Mouse (Mus musculus) adrenal gland, postnatal 10 days (tissue): Measurements from ENCODE around the gene March7. TPM values are rescaled to one million over a fixed set of nuclear protein-coding genes. Genes with fewer than 3 reads are reported as not detected.
A peak's percentile ranks its signal among the peaks of the same experiment; 100 is the strongest.

Experiments used
- DNase-seq: peaks from one replicate; pipeline ENCODE4 v3.0.0; 2021; ENCODE audit warnings: mixed read lengths
- long read RNA-seq, 2 experiments: library from polyadenylated mRNA; stranded (forward); transcript quantifications; one replicate each; pipeline ENCODE4 v2.0.0; 2021
- total RNA-seq, 2 experiments: library from RNA; stranded (reverse); gene quantifications; 2 replicates each; pipeline ENCODE4 v1.2.3; 2021

The March7 gene
- 10 to 100 TPM; 47.8 to 56.7 TPM for total RNA-seq
- long read RNA-seq, experiment 1, transcript March7-203 (10 exons, 3,594 nt) = major isoform, 70 of 95 reads
- long read RNA-seq, experiment 1, partial matches to known transcripts = 5 of 95 reads
- long read RNA-seq, experiment 1, other reads (novel, unspliced or antisense) = 16 of 95 reads
- long read RNA-seq, experiment 2, transcript March7-203 (10 exons, 3,594 nt) = major isoform, 22 of 33 reads
- long read RNA-seq, experiment 2, partial matches to known transcripts = 3 of 33 reads
- long read RNA-seq, experiment 2, other reads (novel, unspliced or antisense) = 6 of 33 reads

GRCm38 (mm10) chr2:60209703-60210651 is at the start of gene March7, which contains the start of gene Baz2b:
Gene March7 (plus strand): TSS chr2:60209887.
Gene Baz2b (minus strand): TSS chr2:60209839.
- DNase-seq = peak; percentile 94

- DNase-seq = no peak
Measured at GRCm38 (mm10) chr2:60163744-60164143, 45.9 kb upstream of the March7 start.

- DNase-seq = no peak
Measured at GRCm38 (mm10) chr2:60165679-60166078, 44.0 kb upstream of the March7 start.

GRCm38 (mm10) chr2:60166878-60167277 is 42.8 kb upstream of the March7 start:
- no peak for DNase-seq

- peak; percentile 21 for DNase-seq
Measured at GRCm38 (mm10) chr2:60171786-60172530, 37.7 kb upstream of the March7 start.

- no peak for DNase-seq
Measured at GRCm38 (mm10) chr2:60172531-60172914, 37.2 kb upstream of the March7 start.

GRCm38 (mm10) chr2:60173190-60173589 is 36.5 kb upstream of the March7 start:
- no peak for DNase-seq

GRCm38 (mm10) chr2:60173595-60173994 is 36.1 kb upstream of the March7 start:
- DNase-seq = no peak

- no peak for DNase-seq
Measured at GRCm38 (mm10) chr2:60175078-60175477, 34.6 kb upstream of the March7 start.

- DNase-seq = no peak
Measured at GRCm38 (mm10) chr2:60176087-60176486, 33.6 kb upstream of the March7 start.

- no peak for DNase-seq
Measured at GRCm38 (mm10) chr2:60177490-60177889, 32.2 kb upstream of the March7 start.

- DNase-seq = no peak
Measured at GRCm38 (mm10) chr2:60181696-60182095, 28.0 kb upstream of the March7 start.

GRCm38 (mm10) chr2:60196841-60197240 is 12.8 kb upstream of the March7 start:
- DNase-seq = no peak

GRCm38 (mm10) chr2:60200051-60200562 is 9.6 kb upstream of the March7 start:
- DNase-seq = no peak

GRCm38 (mm10) chr2:60200667-60201066 is 9.0 kb upstream of the March7 start:
- peak; percentile 79 for DNase-seq

GRCm38 (mm10) chr2:60202900-60203530 is 6.7 kb upstream of the March7 start:
- no peak for DNase-seq

- DNase-seq = no peak
Measured at GRCm38 (mm10) chr2:60203733-60204132, 6.0 kb upstream of the March7 start.

- no peak for DNase-seq
Measured at GRCm38 (mm10) chr2:60204162-60204561, 5.5 kb upstream of the March7 start.

- DNase-seq = no peak
Measured at GRCm38 (mm10) chr2:60205795-60206194, 3.9 kb upstream of the March7 start.

- peak; percentile 73 for DNase-seq
Measured at GRCm38 (mm10) chr2:60209122-60209611, 520 bp upstream of the March7 start.

- DNase-seq = no peak
Measured at GRCm38 (mm10) chr2:60210821-60211220, 1.1 kb downstream of the March7 start.

GRCm38 (mm10) chr2:60212488-60212887 is 2.8 kb downstream of the March7 start:
- DNase-seq = no peak
